In the genomic region with DNA sequence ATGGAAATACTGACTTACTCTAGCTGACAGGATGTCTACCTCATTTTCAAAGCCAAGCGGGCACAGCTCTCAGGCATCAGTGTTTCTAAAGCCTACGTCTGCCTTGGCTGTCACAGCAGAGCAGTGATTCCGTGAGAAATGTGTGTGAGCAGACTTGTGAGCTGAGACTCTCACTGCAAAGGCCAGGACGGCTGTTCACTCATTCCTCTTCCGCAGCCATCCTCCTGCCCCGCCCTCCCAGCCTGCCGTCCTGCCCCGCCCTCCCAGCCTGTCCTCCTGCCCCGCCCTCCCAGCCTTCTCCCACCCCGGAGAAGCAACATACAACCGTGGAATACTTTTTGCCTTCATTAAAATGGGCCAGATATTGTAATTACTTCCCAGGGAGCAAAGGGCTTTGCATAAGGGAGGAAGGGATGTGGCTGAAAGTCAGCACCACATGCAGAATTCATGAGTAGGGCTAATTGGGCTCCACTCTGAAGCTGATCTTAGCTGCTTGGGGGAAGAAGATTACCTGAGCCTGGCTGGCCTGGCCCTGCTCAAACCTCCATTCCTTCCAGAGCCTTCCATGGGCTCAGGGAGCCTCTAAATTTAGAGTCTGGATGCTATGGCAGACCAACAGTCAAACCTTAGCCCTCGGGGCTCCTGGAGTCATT, we compare ENCODE assay signal across 9 mouse cellular contexts. TPM values are rescaled to one million over a fixed set of nuclear protein-coding genes. Genes with fewer than 3 reads are reported as not detected.
DNase-seq lines count a peak whose midpoint lies in the region; ATAC-seq and TF ChIP-seq lines count a peak whose summit lies in the region.
"Had no signal": no experiment of that assay in that cellular context is flagged by ENCODE, and none has a peak within 500 bp of the region (broad histone marks: within the 10 kb centered on the region; RNA-seq: fewer than 3 reads in every experiment).

No protein-coding gene starts in this region.

- peak overlapping the region; percentile 42; the same call in 1 of the 2 replicates for H3K9ac ChIP-seq in heart, embryonic 16.5 days (ENCODE audit: low read length)
- no peak overlapping the region for H3K9ac ChIP-seq in limb, embryonic 14.5 days (ENCODE audit: low read depth, low read length, severe bottlenecking)
- no peak overlapping the region; the same call in 1 of the 2 replicates for H3K9ac ChIP-seq in stomach, embryonic 14.5 days (replicated peaks; ENCODE audit: low read depth, low read length)
- H3K9ac ChIP-seq: liver, embryonic 14.5 days had no signal

- 8% methylated on average over 12 of the region's 12 CpGs for WGBS in heart, embryonic 16.5 days
- 10% methylated on average over 12 of the region's 12 CpGs for WGBS in limb, embryonic 14.5 days
- 8% methylated on average over 12 of the region's 12 CpGs for WGBS in stomach, embryonic 14.5 days

- H3K4me1 ChIP-seq in heart, embryonic 16.5 days (ENCODE audit: control insufficient read depth, insufficient read depth, low read length) = peaks cover 3% of the 10 kb centered on the region
- H3K4me1 ChIP-seq in limb, embryonic 14.5 days (ENCODE audit: control insufficient read depth, insufficient read depth, low read length) = 0 out of 2 replicates have a peak, but pooled peaks cover 2% of the 10 kb centered on the region
- H3K4me1 ChIP-seq in stomach, embryonic 14.5 days (ENCODE audit: control insufficient read depth, insufficient read depth, low read length) = 0 out of 2 replicates have a peak, but pooled peaks cover 5% of the 10 kb centered on the region

- intact Hi-C loops in heart, postnatal 25 days (cut with DNase I) = no loop called here

- no peak for TF ChIP-seq POLR2A in limb, embryonic 14.5 days (IDR thresholded peaks at IDR 0.05; ENCODE audit: borderline replicate concordance, extremely low read depth, insufficient read depth, insufficient read length)

- H3K27me3 ChIP-seq in heart, embryonic 16.5 days (ENCODE audit: control insufficient read depth, insufficient read depth, low read length) = peaks cover 3% of the 10 kb centered on the region; the same call in 1 of the 2 replicates
- no peaks in the 10 kb centered on the region for H3K27me3 ChIP-seq in limb, embryonic 14.5 days (ENCODE audit: control insufficient read depth, insufficient read depth, low read length)
- no peaks in the 10 kb centered on the region for H3K27me3 ChIP-seq in stomach, embryonic 14.5 days (ENCODE audit: control insufficient read depth, insufficient read depth, low read length)

- no peak for DNase-seq in heart, postnatal 25 days (ENCODE audit: low spot score)
- DNase-seq in ZHBTc4 (ENCODE audit: low read depth, low spot score) = peak; percentile 76
- no peak for DNase-seq in limb, embryonic 14.5 days (ENCODE audit: low spot score)
- DNase-seq in layer of hippocampus, postnatal 36 days = no peak
- DNase-seq in T-cell, adult 2 months (ENCODE audit: low spot score) = no peak

- H3K9me3 ChIP-seq in heart, embryonic 16.5 days (replicated peaks; ENCODE audit: control insufficient read depth, low read length) = peaks cover 2% of the 10 kb centered on the region; the same call in 1 of the 2 replicates
- no peaks in the 10 kb centered on the region for H3K9me3 ChIP-seq in limb, embryonic 14.5 days (ENCODE audit: control insufficient read depth, low read length)
- no peaks in the 10 kb centered on the region for H3K9me3 ChIP-seq in stomach, embryonic 14.5 days (ENCODE audit: control insufficient read depth, low read depth, low read length)

- no peak overlapping the region for H3K27ac ChIP-seq in heart, embryonic 16.5 days (ENCODE audit: low read length)
- no peak overlapping the region for H3K27ac ChIP-seq in limb, embryonic 14.5 days (replicated peaks; ENCODE audit: low read depth, low read length)
- H3K27ac ChIP-seq in stomach, embryonic 14.5 days (ENCODE audit: low read length) = no peak overlapping the region
- H3K27ac ChIP-seq: liver, embryonic 14.5 days had no signal

- H3K4me2 ChIP-seq in heart, embryonic 16.5 days (ENCODE audit: low read depth, low read length) = peak overlapping the region; percentile 59
- peak overlapping the region; percentile 19; the same call in 1 of the 2 replicates for H3K4me2 ChIP-seq in limb, embryonic 14.5 days (replicated peaks; ENCODE audit: low read depth, low read length, severe bottlenecking)
- H3K4me2 ChIP-seq in stomach, embryonic 14.5 days (replicated peaks; ENCODE audit: low read depth, low read length) = peak overlapping the region; percentile 33

- no peak; the same call in 1 of the 2 replicates for ATAC-seq in heart, embryonic 16.5 days (replicated peaks; ENCODE audit: extremely low read depth, insufficient read depth, low FRiP score)
- peak; percentile 70; the same call in 1 of the 2 replicates for ATAC-seq in erythroid progenitor cell, adult 5-6 weeks (replicated peaks; ENCODE audit: low FRiP score, poor library complexity, severe bottlenecking)
- peak; percentile 57; the same call in 1 of the 2 replicates for ATAC-seq in limb, embryonic 14.5 days (ENCODE audit: low FRiP score, low read depth)
- no peak for ATAC-seq in stomach, embryonic 14.5 days (ENCODE audit: insufficient number of reproducible peaks, insufficient read depth, low FRiP score, low read depth)

- no peaks in the 10 kb centered on the region for H3K36me3 ChIP-seq in heart, embryonic 16.5 days (ENCODE audit: control insufficient read depth, insufficient read depth)
- no peaks in the 10 kb centered on the region for H3K36me3 ChIP-seq in limb, embryonic 14.5 days (ENCODE audit: control insufficient read depth, insufficient read depth, low read length)
- no peaks in the 10 kb centered on the region for H3K36me3 ChIP-seq in stomach, embryonic 14.5 days (ENCODE audit: control insufficient read depth, insufficient read depth, low read length)

- peak overlapping the region; percentile 32 for H3K4me3 ChIP-seq in heart, embryonic 16.5 days (ENCODE audit: low read length)
- no peak overlapping the region for H3K4me3 ChIP-seq in limb, embryonic 14.5 days (replicated peaks; ENCODE audit: low read length)
- no peak overlapping the region for H3K4me3 ChIP-seq in stomach, embryonic 14.5 days (ENCODE audit: low read depth, low read length)

RNA-seq across cellular contexts. Expression of a gene that starts 23.0 kb away (rescaled TPM):
- polyA plus RNA-seq in heart, embryonic 16.5 days (2015; fragmentation: Nextera tagmentation; extraction: Ambion mirVana) = not detected in 2 replicates
- not detected for total RNA-seq in heart, postnatal 25 days (2021)
- not detected in 2 replicates for total RNA-seq in erythroid progenitor cell, adult 5-6 weeks (2015; ENCODE audit: low replicate concordance)
- total RNA-seq in erythroid progenitor cell, adult 5-6 weeks (2017; ENCODE audit: low replicate concordance) = not detected in 2 replicates
- polyA plus RNA-seq in limb, embryonic 14.5 days (2012; rRNA removed) = 0.94 and 1.3 TPM in 2 replicates
- polyA plus RNA-seq in limb, embryonic 14.5 days (2014; fragmentation: Nextera tagmentation; extraction: Ambion mirVana) = 0.72 and 0.91 TPM in 2 replicates
- polyA plus RNA-seq in stomach, embryonic 14.5 days (2014; fragmentation: Nextera tagmentation; extraction: Ambion mirVana) = 0.27 TPM in 1 of 2 replicates, not detected in the other
- under 1 TPM in 1 of 2 experiments, not detected in 1; 0.58 TPM for total RNA-seq in layer of hippocampus, postnatal 36 days (2021)
- polyA plus RNA-seq: liver, embryonic 14.5 days had no signal

RNA-seq across cellular contexts. Expression of a gene that starts 23.0 kb away (rescaled TPM):
- 0.04 TPM in 1 of 2 replicates, not detected in the other for polyA plus RNA-seq in heart, embryonic 16.5 days (2015; fragmentation: Nextera tagmentation; extraction: Ambion mirVana)
- not detected for total RNA-seq in heart, postnatal 25 days (2021)
- total RNA-seq in erythroid progenitor cell, adult 5-6 weeks (2015; ENCODE audit: low replicate concordance) = not detected in 2 replicates
- total RNA-seq in erythroid progenitor cell, adult 5-6 weeks (2017; ENCODE audit: low replicate concordance) = not detected in 2 replicates
- 0.80 and 0.81 TPM in 2 replicates for polyA plus RNA-seq in limb, embryonic 14.5 days (2012; rRNA removed)
- polyA plus RNA-seq in limb, embryonic 14.5 days (2014; fragmentation: Nextera tagmentation; extraction: Ambion mirVana) = 0.14 and 0.17 TPM in 2 replicates
- polyA plus RNA-seq in stomach, embryonic 14.5 days (2014; fragmentation: Nextera tagmentation; extraction: Ambion mirVana) = 0.06 and 0.27 TPM in 2 replicates
- total RNA-seq in layer of hippocampus, postnatal 36 days (2021) = under 1 TPM; 0.46 to 0.50 TPM
- polyA plus RNA-seq: liver, embryonic 14.5 days had no signal

RNA-seq across cellular contexts. Expression of a gene that starts 28.8 kb away (rescaled TPM):
- polyA plus RNA-seq in heart, embryonic 16.5 days (2015; fragmentation: Nextera tagmentation; extraction: Ambion mirVana) = 1.7 and 2.2 TPM in 2 replicates
- total RNA-seq in heart, postnatal 25 days (2021) = 10 to 100 TPM; 10.9 to 12.0 TPM
- not detected in 2 replicates for total RNA-seq in erythroid progenitor cell, adult 5-6 weeks (2015; ENCODE audit: low replicate concordance)
- total RNA-seq in erythroid progenitor cell, adult 5-6 weeks (2017; ENCODE audit: low replicate concordance) = 0.13 TPM in 1 of 2 replicates, not detected in the other
- 8.5 and 9.2 TPM in 2 replicates for polyA plus RNA-seq in limb, embryonic 14.5 days (2012; rRNA removed)
- 2.5 and 3.7 TPM in 2 replicates for polyA plus RNA-seq in limb, embryonic 14.5 days (2014; fragmentation: Nextera tagmentation; extraction: Ambion mirVana)
- 3.9 and 5.5 TPM in 2 replicates for polyA plus RNA-seq in stomach, embryonic 14.5 days (2014; fragmentation: Nextera tagmentation; extraction: Ambion mirVana)
- 10 to 100 TPM; 23.2 to 27.2 TPM for total RNA-seq in layer of hippocampus, postnatal 36 days (2021)

Comparison
In these comparisons a context has a peak if more than half of its experiments do, and no peak if none do; other contexts are left out.
1. ATAC-seq: peak in erythroid progenitor cell, adult 5-6 weeks (single experiment) and limb, embryonic 14.5 days (single experiment); none in heart, embryonic 16.5 days (single experiment) and stomach, embryonic 14.5 days (single experiment).
2. RNA of a gene that starts 28.8 kb away (total RNA-seq): 23.2 to 27.2 TPM in layer of hippocampus, postnatal 36 days and 10.9 to 12.0 TPM in heart, postnatal 25 days; 0.13 TPM in erythroid progenitor cell, adult 5-6 weeks; every median in the first group is over 10 times any median in the second.
3. Peak in every context shown above with its lines, with median percentiles within 50 percentile points of each other: H3K4me2 ChIP-seq.